Mouse (Mus musculus): ENCODE results near the gene Atg2a.

Atg2a gene

DNA sequence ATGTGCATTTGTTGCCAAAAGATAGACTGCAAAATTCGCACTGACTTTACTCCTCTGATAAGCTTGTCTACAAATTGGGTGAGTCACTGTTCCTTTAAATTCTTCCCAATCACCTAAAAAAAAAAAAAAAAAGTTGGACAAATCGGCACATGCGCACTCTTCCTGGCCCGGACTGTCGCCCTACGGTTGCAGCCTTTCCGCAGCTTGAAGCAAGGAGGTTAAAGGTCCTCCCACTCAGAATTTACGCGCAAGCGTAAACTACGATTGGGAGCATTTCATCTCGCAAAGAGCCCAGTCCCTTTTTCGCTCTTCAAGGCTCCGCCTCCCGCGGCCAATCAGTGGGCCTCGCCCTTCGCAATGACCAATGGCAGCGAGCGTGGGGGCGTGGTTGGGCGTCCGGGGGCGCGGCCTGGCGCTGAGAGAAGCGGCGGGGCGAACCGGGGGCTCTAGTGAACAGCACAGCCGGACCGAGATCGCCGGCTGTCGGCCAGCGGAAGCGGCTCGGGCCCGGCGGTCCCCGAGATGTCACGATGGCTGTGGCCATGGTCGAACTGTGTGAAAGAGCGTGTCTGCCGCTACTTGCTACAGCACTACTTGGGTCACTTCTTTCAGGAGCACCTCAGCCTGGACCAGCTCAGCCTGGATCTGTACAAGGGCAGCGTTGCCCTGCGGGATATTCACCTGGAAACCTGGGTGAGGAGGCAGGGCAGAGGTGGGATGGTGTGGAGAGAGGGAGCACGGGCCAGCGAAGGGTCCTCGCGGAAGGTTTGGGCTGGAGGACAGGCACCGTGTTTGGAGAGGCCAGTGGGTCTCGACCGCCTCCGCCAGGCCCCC, at the start of gene Atg2a:
Gene Atg2a (plus strand): TSS at position 395 of the 834 bp plus-strand sequence.
- peak; percentile 97 to 98 for DNase-seq (ENCODE audit: low spot score in 2 of 2)

DNA sequence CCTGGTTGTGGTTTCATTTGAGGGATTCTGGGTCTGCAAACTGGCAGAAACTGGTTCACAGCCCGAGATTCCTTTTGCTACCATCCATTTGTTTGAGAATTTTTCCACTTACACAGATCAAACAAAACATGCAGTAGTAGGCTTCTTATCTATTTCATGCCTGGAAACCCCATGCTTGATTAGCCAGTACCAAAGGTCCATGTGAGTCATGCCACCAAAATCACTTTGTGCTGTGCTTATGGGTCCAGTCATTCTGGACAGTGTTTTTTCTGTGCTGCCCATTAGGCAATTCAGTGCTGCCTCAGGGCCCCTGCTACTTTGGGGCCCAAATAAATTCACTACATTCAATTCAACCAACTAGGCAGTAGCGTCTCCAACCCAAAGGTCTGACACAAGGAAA, 37.2 kb upstream of the Atg2a start:
- no peak for DNase-seq (ENCODE audit: low spot score in 2 of 2)

DNA sequence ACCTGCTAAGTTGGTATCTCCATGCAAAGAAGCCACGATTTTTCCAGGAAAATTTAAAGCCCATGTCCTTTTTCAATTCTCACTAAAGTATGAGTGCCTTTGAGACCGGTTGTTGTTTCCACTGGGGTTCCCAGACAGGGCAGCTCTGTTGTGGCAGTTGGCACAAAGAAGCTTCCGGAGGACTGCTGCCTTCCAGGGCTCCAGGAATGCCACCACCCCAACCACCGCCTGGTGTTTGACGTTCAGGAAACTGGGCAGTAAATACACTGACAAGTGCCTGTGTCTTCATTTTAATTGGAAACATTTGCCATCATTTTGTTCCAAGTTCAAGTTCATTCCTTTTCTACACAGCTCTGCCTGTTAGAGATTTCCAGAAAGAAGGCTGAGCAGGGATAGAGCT, 34.8 kb upstream of the Atg2a start:
- no peak for DNase-seq (ENCODE audit: low spot score in 2 of 2)

DNA sequence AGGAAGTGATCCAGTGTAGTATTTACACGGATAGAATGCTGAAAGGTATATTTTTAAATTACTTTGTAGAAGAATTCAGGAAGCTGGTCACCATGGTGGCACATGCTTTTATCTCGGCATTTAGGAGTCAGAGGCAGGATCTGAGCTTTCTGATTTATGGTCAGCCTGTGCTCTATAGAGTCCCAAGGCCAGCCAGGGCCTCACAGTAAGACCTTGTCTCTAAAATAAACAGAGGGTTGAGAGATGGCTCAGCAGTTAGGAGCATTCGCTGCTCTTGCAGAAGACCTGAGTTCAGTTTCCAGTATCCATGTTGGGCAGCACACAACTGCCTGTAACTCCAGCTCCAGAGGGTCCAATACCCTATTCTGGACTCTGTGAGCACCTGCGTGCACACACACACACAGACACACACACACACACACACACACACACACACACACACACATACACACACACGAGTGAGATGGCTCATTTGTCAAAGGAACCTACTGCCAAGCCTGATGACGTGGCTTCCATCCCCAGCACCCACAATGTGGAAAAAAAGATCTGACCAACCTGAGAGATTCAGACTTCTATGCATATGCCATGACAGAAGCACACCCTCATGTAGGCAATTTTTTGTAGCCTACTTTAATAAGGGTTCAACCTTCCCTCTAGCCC, 25.3 kb upstream of the Atg2a start:
- DNase-seq (ENCODE audit: low spot score in 2 of 2) = no peak

DNA sequence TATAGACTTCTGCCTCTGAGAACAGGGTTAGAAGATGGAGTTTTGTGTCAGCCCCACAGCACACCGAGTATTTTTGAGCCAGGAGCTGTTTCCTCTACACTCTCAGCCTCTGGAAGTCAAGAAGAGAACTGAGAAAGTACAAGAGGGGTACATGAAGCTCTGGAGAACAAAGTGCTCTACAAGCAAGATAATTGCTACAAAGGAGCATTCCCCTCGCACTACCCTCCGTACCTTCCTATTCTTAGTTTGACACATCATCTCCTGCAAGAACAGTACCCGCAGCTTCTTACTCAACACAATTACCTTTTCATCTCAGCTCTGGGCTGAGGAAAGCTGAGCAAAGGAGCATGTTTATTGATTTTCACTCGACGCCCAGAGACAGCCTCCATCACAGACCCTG, 22.9 kb upstream of the Atg2a start:
- DNase-seq (ENCODE audit: low spot score in 2 of 2) = no peak

DNA sequence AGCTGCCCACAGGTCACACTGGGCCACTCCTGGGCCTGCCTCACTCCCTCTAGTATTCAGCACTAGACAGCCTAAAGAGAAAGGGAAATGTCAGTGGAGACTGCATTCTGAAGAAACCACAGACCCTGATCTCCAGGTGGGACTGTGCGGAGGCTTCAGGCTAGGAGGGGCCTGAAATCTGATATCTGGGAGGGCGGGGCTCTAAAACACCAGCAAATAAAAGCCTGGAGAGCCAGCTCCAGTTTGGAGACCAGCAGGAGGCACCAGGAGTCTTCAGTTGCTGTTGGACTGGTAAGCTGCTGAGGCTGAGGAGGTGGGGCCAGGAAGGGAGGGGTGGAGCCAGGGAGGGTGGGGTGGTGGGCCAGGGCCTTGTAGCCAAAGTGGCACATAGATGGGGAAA, 15.3 kb upstream of the Atg2a start, which contains the start of gene Gpha2:
Gene Gpha2 (plus strand): TSS at position 246 of the 400 bp plus-strand sequence.
- no peak for DNase-seq (ENCODE audit: low spot score in 2 of 2)

DNA sequence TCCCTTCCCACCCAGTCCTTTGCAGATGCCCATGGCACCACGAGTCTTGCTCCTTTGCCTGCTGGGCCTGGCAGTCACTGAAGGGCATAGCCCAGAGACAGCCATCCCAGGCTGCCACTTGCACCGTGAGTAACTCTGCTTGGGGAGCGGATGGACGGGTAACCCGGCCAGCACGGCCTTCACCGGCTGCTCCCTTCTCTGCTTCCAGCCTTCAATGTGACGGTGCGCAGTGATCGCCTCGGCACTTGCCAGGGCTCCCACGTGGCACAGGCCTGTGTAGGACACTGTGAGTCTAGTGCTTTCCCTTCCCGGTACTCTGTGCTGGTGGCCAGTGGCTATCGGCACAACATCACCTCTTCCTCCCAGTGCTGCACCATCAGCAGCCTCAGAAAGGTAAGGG, 14.7 kb upstream of the Atg2a start:
- no peak for DNase-seq (ENCODE audit: low spot score in 2 of 2)

DNA sequence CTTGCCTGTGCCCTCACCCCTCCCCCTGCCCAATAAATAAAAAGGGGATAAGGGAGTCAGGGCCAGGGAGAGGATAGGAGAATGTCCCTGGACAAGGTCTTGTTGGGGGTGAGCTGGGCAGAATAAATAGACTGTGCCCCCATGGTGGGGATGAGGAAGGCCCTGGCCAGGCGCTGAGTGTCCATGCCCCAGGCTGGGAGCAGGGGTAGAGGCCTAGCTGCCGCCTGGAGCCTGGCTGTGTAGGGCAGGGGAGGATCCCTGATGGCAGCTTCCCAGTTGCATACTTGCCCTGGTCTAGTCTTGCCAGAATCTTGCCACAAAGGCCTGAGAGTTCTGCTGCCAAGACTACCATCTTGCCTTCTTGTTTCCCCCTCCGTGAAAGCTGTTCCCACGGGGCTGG, 13.6 kb upstream of the Atg2a start:
- DNase-seq (ENCODE audit: low spot score in 2 of 2) = no peak

DNA sequence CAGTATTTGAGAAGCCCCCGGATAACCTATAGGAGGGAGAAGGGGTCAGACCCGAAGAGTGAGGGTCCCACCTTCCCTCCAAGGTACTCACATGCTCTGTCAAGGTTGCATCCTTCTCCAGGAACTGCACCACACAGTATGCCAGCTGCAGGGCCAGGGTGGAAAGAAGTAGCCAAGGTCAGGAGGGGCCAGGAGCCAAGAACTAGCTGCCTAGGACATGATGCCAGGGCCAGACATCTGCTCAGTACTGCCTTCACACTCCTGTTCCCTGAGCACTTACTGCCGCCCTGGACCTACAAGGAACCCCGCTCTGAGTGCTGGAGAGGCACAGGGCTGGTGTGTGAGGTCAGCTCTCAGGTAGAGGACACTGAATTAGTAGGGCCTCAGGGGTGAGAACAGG, 11.1 kb upstream of the Atg2a start:
- DNase-seq (ENCODE audit: low spot score in 2 of 2) = no peak

DNA sequence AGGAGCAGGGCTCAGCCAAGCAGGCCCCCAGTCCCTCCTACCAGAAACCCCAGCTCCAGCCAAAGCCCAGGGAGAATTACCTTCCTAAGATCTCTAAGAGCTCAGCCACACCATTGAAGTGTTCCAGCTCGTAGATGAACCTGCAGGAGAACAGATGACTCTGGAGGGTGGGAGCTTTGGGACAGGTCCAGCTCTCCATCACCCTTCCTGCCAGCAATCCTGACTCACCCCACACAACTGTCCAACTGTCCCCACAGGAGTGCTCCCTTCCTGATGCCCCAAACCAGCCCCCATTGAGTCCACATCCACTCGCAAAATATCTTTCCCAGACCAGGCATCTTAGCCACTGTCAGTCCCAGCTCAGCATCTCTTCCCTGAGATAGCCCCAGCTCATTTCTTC, 10.4 kb upstream of the Atg2a start:
- no peak for DNase-seq (ENCODE audit: low spot score in 2 of 2)

DNA sequence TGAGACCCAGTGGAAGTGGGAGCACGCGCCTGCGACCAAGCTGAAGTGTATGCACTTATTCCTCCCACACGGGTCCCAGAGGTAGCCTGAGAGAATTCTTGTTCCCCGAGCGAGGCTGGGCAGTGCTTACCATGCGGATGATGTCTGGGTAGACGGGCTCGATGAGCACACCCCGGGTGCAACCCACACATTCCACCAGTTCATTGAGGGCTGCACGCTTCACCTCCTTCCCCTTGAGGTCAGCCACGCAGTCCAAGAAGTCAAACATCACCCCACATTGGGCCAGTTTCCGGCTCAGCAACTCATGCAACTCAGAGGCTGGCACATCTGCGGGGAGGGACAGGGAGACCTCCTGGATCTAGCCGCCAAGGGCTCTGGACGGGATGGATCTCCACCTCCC, 7.8 kb upstream of the Atg2a start:
- DNase-seq (ENCODE audit: low spot score in 2 of 2) = no peak

DNA sequence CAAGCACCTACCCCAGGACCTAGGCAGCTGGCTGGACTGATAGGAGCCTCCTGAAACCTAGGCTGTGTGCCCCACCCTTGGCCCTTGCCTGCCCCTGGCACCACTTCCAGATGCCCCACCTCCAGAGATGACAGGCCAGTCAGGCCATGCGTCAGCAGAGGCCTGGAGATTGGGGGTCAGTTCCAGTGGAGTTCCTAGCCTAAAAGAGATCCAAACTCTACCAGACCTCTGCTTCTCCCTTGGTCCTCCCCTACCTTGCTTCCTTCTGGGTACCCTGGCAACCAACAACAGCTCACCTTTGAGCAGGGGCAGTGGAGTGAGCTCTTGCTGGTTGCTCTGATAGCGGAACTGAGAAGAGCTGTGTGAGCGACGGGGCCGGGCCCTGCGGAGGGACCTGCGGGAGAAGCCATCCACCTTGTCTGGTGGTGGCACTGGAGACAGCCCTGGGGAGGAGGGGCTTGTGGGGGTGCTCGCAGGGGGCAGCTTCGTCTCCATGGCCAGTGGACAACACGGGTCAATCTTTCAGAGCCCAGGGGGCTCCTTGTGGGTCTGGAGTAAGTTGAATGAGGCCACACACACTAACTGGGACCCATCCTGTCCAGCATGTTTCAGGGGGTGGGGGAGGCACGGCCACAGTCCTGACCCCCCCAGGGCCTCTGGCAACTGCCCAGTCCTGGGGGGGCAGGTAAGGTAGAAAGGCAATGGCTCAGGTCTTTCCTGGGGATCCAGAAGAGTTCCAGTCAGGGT, 7.0 kb upstream of the Atg2a start:
- no peak for DNase-seq (ENCODE audit: low spot score in 2 of 2)

DNA sequence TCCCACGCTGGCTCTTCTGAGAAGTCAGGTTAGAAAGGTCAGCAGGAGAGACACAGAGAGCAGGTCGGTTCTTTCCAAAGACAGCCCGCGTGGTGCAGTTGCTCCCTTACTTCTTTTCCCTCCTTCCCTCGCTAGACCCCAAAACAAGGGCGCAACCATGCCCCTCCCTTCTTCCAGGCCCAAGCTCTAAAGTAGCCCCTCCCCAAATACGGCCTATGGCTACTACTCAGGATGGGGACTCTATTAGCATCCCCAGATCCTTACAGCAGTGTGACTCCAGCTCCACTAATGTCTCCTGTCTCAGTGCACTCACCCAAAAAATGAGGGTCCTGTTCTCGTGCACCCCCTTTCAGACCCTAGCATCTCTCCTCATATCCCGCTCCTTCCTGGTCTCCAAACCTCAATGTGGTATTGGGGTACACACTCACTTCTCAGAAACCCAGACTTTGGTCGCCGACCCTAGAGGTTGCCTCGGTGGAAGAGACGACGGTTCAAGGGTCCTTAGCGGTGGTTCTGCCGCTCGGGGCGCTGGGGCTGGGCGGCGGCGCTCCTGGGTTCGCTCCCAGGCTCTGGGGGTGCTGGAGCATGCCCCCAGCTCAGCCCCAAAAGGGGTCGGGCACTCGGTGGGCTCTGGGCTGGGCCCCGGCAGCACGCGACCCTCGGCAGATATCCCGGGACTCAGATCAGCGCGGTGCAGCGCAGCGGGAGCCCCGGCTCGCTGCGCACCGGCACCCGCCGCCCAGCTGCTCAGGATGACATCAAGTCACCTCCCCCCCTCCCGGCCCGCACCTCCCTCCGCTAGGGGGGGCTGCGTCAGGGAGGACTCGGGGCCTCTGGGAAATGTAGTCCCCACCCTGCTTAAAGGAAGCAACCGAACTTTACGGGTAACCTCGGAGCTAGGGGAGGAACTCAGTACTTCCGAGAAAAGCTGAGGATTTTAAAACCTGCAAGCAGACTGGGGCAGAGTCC, 6.1 kb upstream of the Atg2a start, which contains the start of gene Ppp2r5b:
Gene Ppp2r5b (minus strand): TSS at position 789 of the 969 bp plus-strand sequence.
- peak; percentile 93 to 94 for DNase-seq (ENCODE audit: low spot score in 2 of 2)

DNA sequence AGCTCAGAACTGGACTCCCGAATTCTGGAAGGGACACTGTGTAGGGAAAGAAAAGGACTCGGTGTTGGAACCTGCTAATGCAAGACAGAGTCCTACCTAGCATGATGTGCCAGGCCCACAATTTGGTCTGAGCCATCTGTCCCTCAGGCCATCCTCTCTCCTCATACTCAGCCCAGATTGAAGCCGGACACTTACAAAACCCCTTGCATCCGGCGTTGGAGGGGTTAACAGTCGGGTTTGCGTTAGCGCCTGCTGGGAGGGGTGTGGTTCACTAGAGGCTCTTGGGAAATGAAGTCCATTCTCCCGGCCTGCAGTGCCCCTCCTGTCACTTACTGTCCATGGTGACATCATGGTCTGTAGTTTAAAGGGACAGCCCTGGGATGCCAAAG, 5.4 kb upstream of the Atg2a start:
- DNase-seq (ENCODE audit: low spot score in 2 of 2) = peak; percentile 90 to 91

DNA sequence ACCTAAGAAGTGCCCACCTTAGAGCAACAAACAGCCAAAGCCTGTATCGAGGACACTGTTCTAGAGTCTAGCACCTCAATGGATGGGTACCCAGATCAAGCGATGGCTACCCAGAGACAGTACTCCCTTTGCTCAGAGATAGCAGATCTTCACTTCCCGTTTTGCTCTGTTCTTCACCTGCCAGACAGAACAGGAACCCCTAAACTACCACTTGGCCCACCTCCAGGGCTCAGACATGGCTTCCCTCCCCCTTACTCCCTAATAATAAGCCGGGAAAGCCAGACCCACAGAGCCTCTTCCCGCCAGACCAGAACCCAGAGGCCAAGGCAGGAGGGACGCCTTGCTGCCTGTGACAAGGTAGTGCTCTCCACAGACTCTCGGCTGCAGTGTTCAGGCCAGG, 4.6 kb upstream of the Atg2a start:
- no peak for DNase-seq (ENCODE audit: low spot score in 2 of 2)

DNA sequence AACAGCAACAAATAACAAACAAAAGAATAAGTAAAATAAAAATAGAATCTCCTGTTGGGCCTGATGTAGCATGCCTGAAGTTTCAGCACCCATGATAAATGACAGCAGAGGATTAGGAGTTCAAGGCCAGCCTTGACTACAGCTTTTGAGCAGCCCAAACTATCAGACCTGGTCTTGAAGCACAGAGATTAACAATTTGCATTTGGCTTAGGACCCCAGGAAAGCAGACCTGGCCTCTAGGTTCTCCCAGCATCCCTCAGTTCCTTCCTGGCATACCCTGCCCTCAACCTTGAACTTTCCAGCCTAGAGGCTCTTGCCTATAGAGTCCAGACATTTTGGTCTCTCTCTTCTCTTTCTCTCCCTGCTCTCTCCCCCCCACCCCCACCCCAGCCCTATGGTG, 2.7 kb upstream of the Atg2a start:
- no peak for DNase-seq (ENCODE audit: low spot score in 2 of 2)

DNA sequence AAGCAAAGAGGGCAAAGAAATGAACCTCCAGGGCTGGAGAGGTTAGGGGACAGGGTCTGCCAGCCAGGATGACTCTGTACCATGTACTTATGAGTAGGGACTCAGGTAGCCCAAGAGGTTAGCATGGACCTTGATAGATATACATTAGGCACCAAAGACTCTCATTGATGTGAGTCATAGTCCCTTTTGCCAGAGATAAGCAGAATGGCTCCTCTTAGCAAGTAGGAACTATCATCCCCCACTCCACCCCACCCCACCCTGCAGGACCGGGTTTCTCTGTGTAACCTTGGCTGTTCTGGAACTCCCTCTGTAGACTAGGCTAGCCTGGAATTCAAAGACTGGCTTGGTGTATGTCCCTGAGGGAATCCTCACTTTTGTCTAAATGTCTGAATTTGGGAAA, 1.3 kb upstream of the Atg2a start:
- DNase-seq (ENCODE audit: low spot score in 2 of 2) = no peak

DNA sequence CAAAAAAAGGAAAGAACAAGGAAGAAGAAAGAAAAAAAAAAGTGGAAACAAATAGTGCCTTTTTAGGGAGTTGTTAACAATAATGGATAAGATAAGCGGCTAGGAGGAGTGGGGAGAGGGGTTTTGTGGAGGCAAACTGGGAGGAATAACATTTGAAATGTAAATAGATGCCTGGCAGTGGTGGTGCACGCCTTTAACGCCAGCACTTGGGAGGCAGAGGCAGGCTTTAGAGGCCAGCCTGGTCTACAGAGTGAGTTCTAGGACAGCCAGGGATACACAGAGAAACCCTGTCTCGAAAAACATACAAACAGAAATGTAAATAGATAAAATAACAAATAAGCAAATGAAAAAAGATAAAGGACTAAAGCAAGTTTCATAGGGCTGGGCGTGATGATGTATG, 743 bp upstream of the Atg2a start:
- no peak for DNase-seq (ENCODE audit: low spot score in 2 of 2)

DNA sequence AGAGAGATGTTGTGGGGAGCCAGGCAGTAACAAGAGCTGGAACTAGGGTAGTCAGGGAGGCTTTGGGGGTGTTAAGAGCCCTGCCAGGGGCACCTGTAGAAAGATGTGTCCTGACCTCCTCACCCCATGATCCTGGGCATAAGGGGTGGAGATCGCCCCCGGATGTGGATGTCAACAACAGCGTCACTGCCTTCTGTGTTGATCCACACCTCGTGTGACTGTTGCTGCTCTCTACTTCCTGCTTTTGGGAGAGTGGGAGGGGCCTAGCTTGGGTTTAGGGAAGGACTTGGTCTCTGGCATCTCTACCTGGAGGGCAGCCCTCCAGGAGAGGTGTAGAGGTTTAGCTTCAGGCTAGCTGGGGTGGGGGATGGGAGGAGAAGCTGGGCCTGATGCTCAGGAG, 813 bp downstream of the Atg2a start:
- no peak for DNase-seq (ENCODE audit: low spot score in 2 of 2)

DNA sequence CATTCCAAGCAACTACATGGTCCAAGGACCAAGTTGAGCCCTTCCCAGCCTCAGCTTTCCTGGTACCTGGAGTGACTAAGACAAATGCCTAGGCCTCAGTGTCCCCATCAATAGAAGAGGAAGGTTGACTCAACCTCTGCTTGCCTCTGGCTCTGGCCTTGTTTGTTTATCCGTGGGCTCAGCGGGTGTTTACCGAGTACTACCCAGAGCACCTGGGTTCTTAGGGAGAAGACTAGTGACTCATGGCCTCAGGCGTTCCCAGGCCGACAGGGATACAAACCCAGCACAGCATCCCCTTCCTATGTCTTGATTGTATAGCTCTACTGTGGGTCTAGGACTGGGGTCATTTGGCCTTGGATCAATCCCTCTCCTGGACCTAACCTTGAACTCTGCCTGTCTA, 1.8 kb downstream of the Atg2a start:
- DNase-seq (ENCODE audit: low spot score in 2 of 2) = no peak

DNA sequence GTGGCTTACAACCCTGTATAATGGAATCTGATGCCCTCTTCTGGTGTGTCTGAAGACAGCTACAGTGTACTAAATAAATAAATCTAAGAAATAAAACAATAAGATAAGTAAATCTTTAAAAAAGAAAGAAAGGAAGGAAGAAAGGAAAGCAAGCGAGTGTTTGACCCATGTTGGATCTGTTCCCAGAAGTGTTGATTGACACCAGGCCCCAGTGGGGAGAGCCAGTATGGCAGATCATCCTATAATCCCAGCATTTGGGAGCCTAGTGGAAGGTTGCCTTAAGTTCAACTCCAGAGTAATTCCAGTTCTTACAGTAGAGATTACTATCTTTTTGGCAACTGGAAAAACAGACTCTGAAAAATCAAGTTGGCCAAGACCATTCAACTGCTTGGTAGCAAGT, 4.3 kb downstream of the Atg2a start:
- no peak for DNase-seq (ENCODE audit: low spot score in 2 of 2)

Data from frontal cortex, postnatal 10 days (tissue).